Mouse (Mus musculus) left cerebral cortex, postnatal 14 days (tissue): ENCODE measurements around the gene Slc10a1. TPM values are rescaled to one million over a fixed set of nuclear protein-coding genes. Genes with fewer than 3 reads are reported as not detected.

Source experiments
- DNase-seq, 2 experiments: peaks; one replicate each; pipeline ENCODE4 v3.0.0; 2021 to 2022; ENCODE audit warnings: low spot score in 2 of 2, mixed read lengths in 1 of 2
- intact Hi-C: fragments of 180-260 bp; cut with DNase I; formaldehyde crosslinking; loops from one replicate; pipeline ENCODE4 v1.15.1; 2025
- total RNA-seq, 2 experiments: library from RNA; stranded (reverse); gene quantifications; 2 replicates each; pipeline ENCODE4 v1.2.3; 2021

Slc10a1 gene
- total RNA-seq, 2 experiments from 2014 or later: not detected

GRCm38 (mm10) chr12:80937331-80938029 lies 31.0 kb downstream of the Slc10a1 start:
- no peak for DNase-seq
- intact Hi-C loops: no loop called here

DNA sequence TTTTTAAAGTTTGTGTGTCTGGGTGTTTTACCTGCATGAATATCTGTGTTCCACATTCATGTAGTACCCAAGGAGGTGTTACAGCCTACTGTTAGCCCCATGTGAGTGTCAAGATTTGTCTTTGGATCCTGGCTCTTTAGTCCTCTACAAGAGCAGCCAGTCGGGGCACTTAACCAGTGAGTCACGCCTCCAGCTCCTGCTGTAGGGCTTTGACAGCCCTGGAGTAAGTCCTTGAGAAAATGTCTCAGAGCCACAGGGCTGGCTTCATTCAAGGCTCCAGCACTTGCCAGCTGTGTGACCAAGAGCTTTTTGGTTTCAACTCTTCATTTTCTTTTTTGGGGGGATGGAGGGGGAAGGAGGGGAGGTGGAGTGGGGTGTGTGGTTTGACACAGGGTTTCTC lies 31.8 kb downstream of the Slc10a1 start:
- intact Hi-C loops: no loop called here
- no peak for DNase-seq

- intact Hi-C loops: no loop called here
Measured at GRCm38 (mm10) chr12:80932865-80933264, 35.6 kb downstream of the Slc10a1 start.

GRCm38 (mm10) chr12:80931402-80932140 lies 36.9 kb downstream of the Slc10a1 start:
- intact Hi-C loops: no loop called here
- DNase-seq: no peak

More at GRCm38 (mm10) chr12:80932865-80933264, 35.6 kb downstream of the Slc10a1 start:
- no peak for DNase-seq

DNA sequence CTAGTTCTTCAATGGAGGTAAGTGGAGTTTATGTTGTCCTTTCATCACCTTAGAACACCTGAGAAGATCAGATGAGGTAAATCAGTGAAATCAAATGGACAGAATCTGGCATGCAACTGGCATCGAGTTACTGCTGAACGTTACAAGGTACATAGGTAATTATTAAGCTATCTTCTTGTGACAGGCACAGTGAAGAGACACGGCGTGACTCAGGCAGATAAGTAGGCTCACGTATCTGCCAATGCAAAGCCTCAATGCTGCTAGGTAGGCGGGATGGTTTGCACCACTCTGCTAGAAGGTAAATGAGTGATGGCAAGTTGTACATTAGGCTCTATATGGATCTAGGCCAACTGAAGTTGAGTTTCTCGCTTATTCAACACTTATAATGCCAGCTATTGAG lies 38.4 kb downstream of the Slc10a1 start:
- no peak for DNase-seq
- intact Hi-C loops: no loop called here

- intact Hi-C loops: no loop called here
- DNase-seq: no peak
Measured at GRCm38 (mm10) chr12:80928881-80929280, 39.6 kb downstream of the Slc10a1 start.

DNA sequence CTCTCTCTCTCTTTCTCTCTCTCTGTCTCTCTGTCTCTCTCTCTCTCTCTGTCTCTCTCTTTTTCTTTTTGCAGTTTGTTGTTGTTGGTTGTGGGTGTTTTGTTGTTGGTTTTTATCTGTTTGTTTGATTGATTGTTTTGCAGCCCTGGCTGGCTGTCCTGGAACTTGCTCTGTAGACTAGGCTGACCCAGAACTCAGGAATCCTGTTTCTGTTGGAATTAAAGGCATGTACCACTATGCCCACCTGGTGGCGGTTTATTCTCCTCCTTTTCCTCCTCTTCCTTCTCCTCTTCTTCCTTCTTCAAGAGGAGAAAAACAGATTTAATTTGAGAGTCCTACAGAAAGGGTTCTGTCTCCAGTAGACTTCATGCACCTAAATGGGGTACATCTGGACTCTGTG lies 41.0 kb downstream of the Slc10a1 start:
- intact Hi-C loops: no loop called here
- no peak for DNase-seq

DNA sequence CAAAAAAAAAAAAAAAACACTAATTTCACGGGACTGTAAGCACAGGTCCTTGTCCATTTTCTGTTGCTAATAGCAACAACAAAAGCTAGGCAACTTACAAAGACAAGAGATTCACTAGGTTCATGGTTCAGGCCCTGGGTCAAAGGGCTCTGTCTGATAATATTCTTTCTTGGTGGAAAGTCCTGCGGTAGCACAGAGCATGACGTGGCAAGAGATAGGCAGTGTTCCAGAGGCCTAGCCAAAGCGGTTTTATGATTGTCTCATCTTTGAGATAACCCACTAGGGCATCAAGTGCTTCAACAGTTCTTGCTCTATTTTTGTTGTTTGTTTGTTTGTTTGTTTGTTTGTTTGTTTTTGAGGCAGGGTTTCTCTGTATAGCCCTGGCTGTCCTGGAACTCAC lies 42.0 kb downstream of the Slc10a1 start:
- intact Hi-C loops: no loop called here
- DNase-seq: no peak

- intact Hi-C loops: no loop called here
Measured at GRCm38 (mm10) chr12:80925919-80926318, 42.6 kb downstream of the Slc10a1 start.

GRCm38 (mm10) chr12:80924205-80924604 lies 44.3 kb downstream of the Slc10a1 start:
- intact Hi-C loops: no loop called here
- peak; percentile 49 to 55 for DNase-seq

More at GRCm38 (mm10) chr12:80925919-80926318, 42.6 kb downstream of the Slc10a1 start:
- no peak for DNase-seq

DNA sequence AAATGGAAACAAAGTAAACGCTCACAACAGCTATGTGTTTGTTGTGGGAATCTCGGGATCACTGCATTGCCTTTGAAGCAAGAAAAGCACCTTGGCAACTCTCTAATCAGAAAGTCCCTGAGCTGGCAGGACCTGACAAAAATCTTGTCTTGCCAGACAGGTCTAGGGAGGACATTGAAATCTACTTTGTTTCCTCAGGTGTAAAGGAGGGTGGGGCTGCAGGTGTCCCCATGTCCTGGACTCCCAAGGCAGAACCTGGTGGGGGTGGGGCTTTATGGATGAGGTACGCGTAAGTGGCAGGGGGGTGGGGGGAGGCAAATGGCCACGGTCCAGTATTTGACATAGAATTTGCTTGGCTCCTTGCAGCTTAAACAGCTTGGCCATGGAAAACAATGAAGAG lies 44.9 kb downstream of the Slc10a1 start:
- intact Hi-C loops: no loop called here
- DNase-seq: no peak

DNA sequence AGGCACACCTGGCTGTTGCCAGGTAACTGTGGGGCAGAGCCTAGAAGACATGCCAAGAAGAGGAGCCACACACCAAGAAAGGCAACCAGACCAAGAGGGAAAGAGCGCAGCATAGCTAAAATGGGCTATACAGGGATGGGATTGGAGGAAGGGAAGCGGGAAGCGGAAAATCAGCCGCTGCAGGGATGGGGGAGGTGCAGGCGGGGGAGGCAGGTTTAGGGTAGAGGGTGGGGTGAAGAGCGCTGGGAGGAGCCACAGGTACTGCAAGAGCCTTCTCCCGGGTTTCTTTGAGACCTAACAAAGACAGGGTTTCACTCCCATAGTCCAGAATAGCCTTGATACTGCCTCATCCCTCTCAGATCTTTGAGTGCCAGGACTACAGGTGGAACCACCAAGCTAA lies 45.6 kb downstream of the Slc10a1 start:
- DNase-seq: peak; percentile 13 to 40

GRCm38 (mm10) chr12:80921301-80921700 lies 47.2 kb downstream of the Slc10a1 start:
- DNase-seq: no peak

More for the DNA sequence above, 45.6 kb downstream of the Slc10a1 start:
- intact Hi-C loops: no loop called here

GRCm38 (mm10) chr12:80917764-80918163 lies 50.7 kb downstream of the Slc10a1 start:
- intact Hi-C loops: no loop called here
- no peak for DNase-seq

More at GRCm38 (mm10) chr12:80921301-80921700, 47.2 kb downstream of the Slc10a1 start:
- intact Hi-C loops: no loop called here

DNA sequence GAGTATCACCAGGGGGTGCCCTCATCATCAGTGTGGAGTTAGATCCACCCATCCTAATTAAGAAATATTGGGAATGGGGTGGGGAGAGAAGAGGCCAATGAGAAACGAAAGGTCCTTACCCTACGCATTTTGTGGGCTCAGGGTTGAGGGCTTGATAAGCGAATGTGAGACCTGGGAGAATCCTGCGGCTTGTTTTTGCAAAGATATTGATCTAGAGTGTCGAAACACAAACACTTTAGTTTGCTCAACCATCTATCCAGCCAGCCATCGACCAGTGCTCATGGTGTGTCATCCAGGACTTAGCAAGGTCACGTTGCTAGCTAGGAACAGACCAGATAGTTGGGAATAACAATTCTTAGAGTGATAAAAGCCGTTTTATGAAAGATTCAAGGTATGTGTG lies 58.9 kb downstream of the Slc10a1 start:
- no peak for DNase-seq
- intact Hi-C loops: no loop called here

Other genes with a start within 250 kb of the Slc10a1 start
- gene Ccdc177, start 208.0 kb downstream of the Slc10a1 start, total RNA-seq: 10 to 100 TPM; 17.0 to 18.1 TPM
- 10 to 100 TPM; 27.0 to 29.5 TPM for gene Susd6, start 178.2 kb downstream of the Slc10a1 start, total RNA-seq
- gene Srsf5, start 23.2 kb downstream of the Slc10a1 start, total RNA-seq: 100 to 1,000 TPM; 314 to 326 TPM
- 1 to 10 TPM; 6.3 to 9.0 TPM for gene Smoc1, start 58.1 kb upstream of the Slc10a1 start, total RNA-seq